Mouse (Mus musculus): ENCODE data around the gene A430078G23Rik. TPM values are rescaled to one million over a fixed set of nuclear protein-coding genes. Genes with fewer than 3 reads are reported as not detected.

Gene A430078G23Rik
- polyA plus RNA-seq, 1 experiment from 2014 or later = not detected

GRCm38 (mm10) chr8:3392771-3393710, 39.8 kb downstream of the A430078G23Rik start, which contains the start of gene Arhgef18:
Gene Arhgef18 (plus strand): TSS chr8:3393006.
- peaks cover 9% of the 10 kb centered on the region; the same call in 1 of the 2 replicates for H3K36me3 ChIP-seq
- H3K4me1 ChIP-seq (replicated peaks) = peaks cover 44% of the 10 kb centered on the region
- H3K9ac ChIP-seq = peak within 1 kb of the TSS; percentile 84
- ATAC-seq (ENCODE audit: low read depth) = peak; percentile 98
- under 1% methylated on average over 48 of the region's 48 CpGs for WGBS
- peak within 1 kb of the TSS; percentile 77 for H3K4me2 ChIP-seq
- H3K27ac ChIP-seq (replicated peaks) = 0 out of 2 replicates have a peak within 1 kb of the TSS, but pooled peaks have one; percentile 34
- H3K9me3 ChIP-seq = no peaks in the 10 kb centered on the region
- H3K4me3 ChIP-seq = peak within 1 kb of the TSS; percentile 69
- H3K27me3 ChIP-seq = no peaks in the 10 kb centered on the region

- Histone ChIP-seq H3K9ac (no peak overlapping the region), H3K27ac (replicated peaks) (peak overlapping the region; percentile 75; the same call in 1 of the 2 replicates), H3K27me3 (no peaks in the 10 kb centered on the region), H3K4me2 (peak overlapping the region; percentile 77), H3K9me3 (no peaks in the 10 kb centered on the region), H3K4me1 (replicated peaks) (peaks cover 44% of the 10 kb centered on the region), H3K4me3 (peak overlapping the region; percentile 9; the same call in 1 of the 2 replicates), H3K36me3 (peaks cover 15% of the 10 kb centered on the region; the same call in 1 of the 2 replicates)
- no peak for ATAC-seq (ENCODE audit: low read depth)
- 7% methylated on average over 6 of the region's 6 CpGs for WGBS
Observed at GRCm38 (mm10) chr8:3394600-3394999, 41.4 kb downstream of the A430078G23Rik start.

- Histone ChIP-seq H3K4me1 (replicated peaks) (peaks cover 44% of the 10 kb centered on the region), H3K9ac (0 out of 2 replicates have a peak overlapping the region, but pooled peaks have one; percentile 43), H3K36me3 (peaks cover 15% of the 10 kb centered on the region; the same call in 1 of the 2 replicates), H3K4me2 (peak overlapping the region; percentile 77), H3K9me3 (no peaks in the 10 kb centered on the region), H3K4me3 (peak overlapping the region; percentile 9; the same call in 1 of the 2 replicates), H3K27ac (replicated peaks) (peak overlapping the region; percentile 75), H3K27me3 (no peaks in the 10 kb centered on the region)
- WGBS = 10% methylated on average over 4 of the region's 4 CpGs
- no peak for ATAC-seq (ENCODE audit: low read depth)
Observed at GRCm38 (mm10) chr8:3395246-3395645, 42.0 kb downstream of the A430078G23Rik start.

GRCm38 (mm10) chr8:3397597-3397996, 44.4 kb downstream of the A430078G23Rik start:
- ATAC-seq (ENCODE audit: low read depth) = no peak
- no peak overlapping the region for H3K4me2 ChIP-seq

GRCm38 (mm10) chr8:3400509-3400908, 47.3 kb downstream of the A430078G23Rik start:
- ATAC-seq (ENCODE audit: low read depth) = no peak
- Histone ChIP-seq H3K36me3 (peaks cover 26% of the 10 kb centered on the region), H3K9ac (no peak overlapping the region), H3K4me3 (no peak overlapping the region), H3K4me1 (replicated peaks) (peaks cover 16% of the 10 kb centered on the region), H3K27ac (replicated peaks) (no peak overlapping the region), H3K27me3 (no peaks in the 10 kb centered on the region), H3K4me2 (no peak overlapping the region), H3K9me3 (no peaks in the 10 kb centered on the region)
- 42% methylated on average over 2 of the region's 2 CpGs for whole genome bisulfite sequencing

More at GRCm38 (mm10) chr8:3397597-3397996, 44.4 kb downstream of the A430078G23Rik start:
- Histone ChIP-seq H3K9ac (no peak overlapping the region), H3K4me3 (no peak overlapping the region), H3K27ac (replicated peaks) (no peak overlapping the region), H3K27me3 (no peaks in the 10 kb centered on the region), H3K4me1 (replicated peaks) (peaks cover 39% of the 10 kb centered on the region), H3K9me3 (no peaks in the 10 kb centered on the region), H3K36me3 (peaks cover 26% of the 10 kb centered on the region)
- 90% methylated on average over 3 of the region's 3 CpGs for WGBS

- Histone ChIP-seq H3K9me3 (no peaks in the 10 kb centered on the region), H3K4me1 (replicated peaks) (no peaks in the 10 kb centered on the region), H3K4me2 (no peak overlapping the region), H3K4me3 (no peak overlapping the region), H3K27ac (replicated peaks) (no peak overlapping the region), H3K36me3 (no peaks in the 10 kb centered on the region), H3K27me3 (no peaks in the 10 kb centered on the region), H3K9ac (no peak overlapping the region)
- ATAC-seq (ENCODE audit: low read depth) = no peak
- 91% methylated on average over 3 of the region's 3 CpGs for WGBS
Observed at GRCm38 (mm10) chr8:3407417-3407816, 54.2 kb downstream of the A430078G23Rik start.

- no peak overlapping the region for H3K4me2 ChIP-seq
- no peaks in the 10 kb centered on the region for H3K36me3 ChIP-seq
- WGBS = 88% methylated on average over 2 of the region's 2 CpGs
- no peak overlapping the region for H3K27ac ChIP-seq (replicated peaks)
- no peaks in the 10 kb centered on the region for H3K27me3 ChIP-seq
- no peaks in the 10 kb centered on the region for H3K9me3 ChIP-seq
- H3K4me3 ChIP-seq = no peak overlapping the region
- ATAC-seq (ENCODE audit: low read depth) = no peak
- no peak overlapping the region for H3K9ac ChIP-seq
- peaks cover 26% of the 10 kb centered on the region for H3K4me1 ChIP-seq (replicated peaks)
Observed at GRCm38 (mm10) chr8:3411085-3411484, 57.9 kb downstream of the A430078G23Rik start.

- no peak overlapping the region for H3K4me3 ChIP-seq
- no peaks in the 10 kb centered on the region for H3K36me3 ChIP-seq
- no peak overlapping the region for H3K4me2 ChIP-seq
- H3K4me1 ChIP-seq (replicated peaks) = peaks cover 34% of the 10 kb centered on the region
- ATAC-seq (ENCODE audit: low read depth) = no peak
- H3K27me3 ChIP-seq = no peaks in the 10 kb centered on the region
- WGBS = 89% methylated on average over 7 of the region's 7 CpGs
- no peak overlapping the region for H3K9ac ChIP-seq
- H3K9me3 ChIP-seq = no peaks in the 10 kb centered on the region
- H3K27ac ChIP-seq (replicated peaks) = no peak overlapping the region
Observed at GRCm38 (mm10) chr8:3411901-3412301, 58.7 kb downstream of the A430078G23Rik start.

- Histone ChIP-seq H3K9ac (no peak overlapping the region), H3K9me3 (no peaks in the 10 kb centered on the region), H3K36me3 (no peaks in the 10 kb centered on the region), H3K27me3 (no peaks in the 10 kb centered on the region), H3K4me1 (replicated peaks) (peaks cover 43% of the 10 kb centered on the region), H3K4me2 (no peak overlapping the region), H3K27ac (replicated peaks) (no peak overlapping the region), H3K4me3 (no peak overlapping the region)
- no peak for ATAC-seq (ENCODE audit: low read depth)
- 97% methylated on average over 1 of the region's 1 CpGs for WGBS
Observed at GRCm38 (mm10) chr8:3412816-3413215, 59.6 kb downstream of the A430078G23Rik start.

- Histone ChIP-seq H3K27ac (replicated peaks) (no peak overlapping the region), H3K4me2 (no peak overlapping the region), H3K9me3 (no peaks in the 10 kb centered on the region), H3K4me3 (no peak overlapping the region), H3K36me3 (no peaks in the 10 kb centered on the region), H3K27me3 (no peaks in the 10 kb centered on the region), H3K4me1 (replicated peaks) (peaks cover 51% of the 10 kb centered on the region), H3K9ac (no peak overlapping the region)
- no peak for ATAC-seq (ENCODE audit: low read depth)
- WGBS = 48% methylated on average over 6 of the region's 6 CpGs
Observed at GRCm38 (mm10) chr8:3414639-3415190, 61.5 kb downstream of the A430078G23Rik start.

GRCm38 (mm10) chr8:3415259-3415658, 62.0 kb downstream of the A430078G23Rik start:
- H3K36me3 ChIP-seq = no peaks in the 10 kb centered on the region
- no peak overlapping the region for H3K9ac ChIP-seq
- H3K27me3 ChIP-seq = no peaks in the 10 kb centered on the region
- peaks cover 56% of the 10 kb centered on the region for H3K4me1 ChIP-seq (replicated peaks)
- H3K4me3 ChIP-seq = no peak overlapping the region
- WGBS = 56% methylated on average over 4 of the region's 4 CpGs
- H3K4me2 ChIP-seq = no peak overlapping the region
- H3K9me3 ChIP-seq = no peaks in the 10 kb centered on the region
- ATAC-seq (ENCODE audit: low read depth) = no peak
- H3K27ac ChIP-seq (replicated peaks) = no peak overlapping the region

GRCm38 (mm10) chr8:3415661-3416060, 62.4 kb downstream of the A430078G23Rik start:
- Histone ChIP-seq H3K36me3 (no peaks in the 10 kb centered on the region), H3K4me1 (replicated peaks) (peaks cover 60% of the 10 kb centered on the region), H3K27ac (replicated peaks) (no peak overlapping the region), H3K4me2 (no peak overlapping the region), H3K9ac (no peak overlapping the region), H3K4me3 (no peak overlapping the region), H3K9me3 (no peaks in the 10 kb centered on the region), H3K27me3 (no peaks in the 10 kb centered on the region)
- ATAC-seq (ENCODE audit: low read depth) = no peak
- 91% methylated on average over 6 of the region's 6 CpGs for WGBS
